Mouse (Mus musculus): ENCODE measurements around the gene Ttc39b. TPM values are rescaled to one million over a fixed set of nuclear protein-coding genes. Genes with fewer than 3 reads are reported as not detected.

Ttc39b gene
- polyA plus RNA-seq, 1 experiment from 2014 or later = 1.9 TPM

GRCm38 (mm10) chr4:83219253-83219652, 104.8 kb downstream of the Ttc39b start:
- H3K36me3 ChIP-seq = no peaks in the 10 kb centered on the region
- H3K27me3 ChIP-seq = no peaks in the 10 kb centered on the region
- no peak overlapping the region for H3K4me3 ChIP-seq
- no peak overlapping the region for H3K27ac ChIP-seq
- no peak overlapping the region for H3K4me2 ChIP-seq (replicated peaks)
- no peaks in the 10 kb centered on the region for H3K9me3 ChIP-seq
- peaks cover 17% of the 10 kb centered on the region for H3K4me1 ChIP-seq
- no peak overlapping the region for H3K9ac ChIP-seq
- no peak for ATAC-seq (ENCODE audit: low FRiP score, low read depth)
- WGBS = 84% methylated on average over 5 of the region's 5 CpGs

- WGBS = 88% methylated on average over 5 of the region's 5 CpGs
- Histone ChIP-seq H3K4me3 (no peak overlapping the region), H3K4me2 (replicated peaks) (no peak overlapping the region), H3K27me3 (no peaks in the 10 kb centered on the region), H3K27ac (no peak overlapping the region), H3K9me3 (no peaks in the 10 kb centered on the region), H3K4me1 (peaks cover 17% of the 10 kb centered on the region), H3K9ac (no peak overlapping the region), H3K36me3 (no peaks in the 10 kb centered on the region)
- no peak for ATAC-seq (ENCODE audit: low FRiP score, low read depth)
Measured at GRCm38 (mm10) chr4:83217128-83217527, 106.9 kb downstream of the Ttc39b start.

GRCm38 (mm10) chr4:83216381-83216780, 107.7 kb downstream of the Ttc39b start:
- Histone ChIP-seq H3K4me3 (no peak overlapping the region), H3K9ac (no peak overlapping the region), H3K4me1 (peaks cover 21% of the 10 kb centered on the region), H3K4me2 (replicated peaks) (no peak overlapping the region), H3K9me3 (no peaks in the 10 kb centered on the region), H3K27ac (no peak overlapping the region), H3K27me3 (no peaks in the 10 kb centered on the region), H3K36me3 (no peaks in the 10 kb centered on the region)
- 74% methylated on average over 7 of the region's 7 CpGs for WGBS
- no peak for ATAC-seq (ENCODE audit: low FRiP score, low read depth)

- WGBS = 68% methylated on average over 1 of the region's 1 CpGs
- Histone ChIP-seq H3K9me3 (no peaks in the 10 kb centered on the region), H3K36me3 (no peaks in the 10 kb centered on the region), H3K4me1 (peaks cover 21% of the 10 kb centered on the region), H3K9ac (no peak overlapping the region), H3K27ac (no peak overlapping the region), H3K27me3 (no peaks in the 10 kb centered on the region), H3K4me3 (no peak overlapping the region), H3K4me2 (replicated peaks) (no peak overlapping the region)
- ATAC-seq (ENCODE audit: low FRiP score, low read depth) = no peak; the same call in 1 of the 2 replicates
Measured at GRCm38 (mm10) chr4:83215776-83216175, 108.3 kb downstream of the Ttc39b start.

GRCm38 (mm10) chr4:83214822-83215558, 109.1 kb downstream of the Ttc39b start:
- 26% methylated on average over 9 of the region's 9 CpGs for WGBS
- H3K9me3 ChIP-seq = no peaks in the 10 kb centered on the region
- no peak overlapping the region for H3K4me3 ChIP-seq
- H3K27ac ChIP-seq = peak overlapping the region; percentile 61
- no peaks in the 10 kb centered on the region for H3K36me3 ChIP-seq
- H3K27me3 ChIP-seq = no peaks in the 10 kb centered on the region
- H3K4me2 ChIP-seq (replicated peaks) = no peak overlapping the region
- H3K4me1 ChIP-seq = peaks cover 21% of the 10 kb centered on the region
- H3K9ac ChIP-seq = no peak overlapping the region
- no peak for ATAC-seq (ENCODE audit: low FRiP score, low read depth)

GRCm38 (mm10) chr4:83213752-83214151, 110.3 kb downstream of the Ttc39b start:
- Histone ChIP-seq H3K27me3 (no peaks in the 10 kb centered on the region), H3K27ac (no peak overlapping the region), H3K9ac (no peak overlapping the region), H3K9me3 (no peaks in the 10 kb centered on the region), H3K4me2 (replicated peaks) (no peak overlapping the region), H3K4me1 (peaks cover 21% of the 10 kb centered on the region), H3K4me3 (no peak overlapping the region), H3K36me3 (no peaks in the 10 kb centered on the region)
- ATAC-seq (ENCODE audit: low FRiP score, low read depth) = no peak
- WGBS = 82% methylated on average over 6 of the region's 6 CpGs

GRCm38 (mm10) chr4:83211709-83212108, 112.3 kb downstream of the Ttc39b start:
- H3K4me3 ChIP-seq = no peak overlapping the region
- no peaks in the 10 kb centered on the region for H3K36me3 ChIP-seq
- peak overlapping the region; percentile 41 for H3K4me2 ChIP-seq (replicated peaks)
- H3K27me3 ChIP-seq = no peaks in the 10 kb centered on the region
- H3K27ac ChIP-seq = no peak overlapping the region
- H3K9me3 ChIP-seq = no peaks in the 10 kb centered on the region
- peak; percentile 44; the same call in 1 of the 2 replicates for ATAC-seq (ENCODE audit: low FRiP score, low read depth)
- H3K9ac ChIP-seq = peak overlapping the region; percentile 35; the same call in 1 of the 2 replicates
- peaks cover 21% of the 10 kb centered on the region for H3K4me1 ChIP-seq
- 25% methylated on average over 12 of the region's 12 CpGs for WGBS

GRCm38 (mm10) chr4:83210437-83210836, 113.6 kb downstream of the Ttc39b start:
- no peak for ATAC-seq (ENCODE audit: low FRiP score, low read depth)
- no peak overlapping the region for H3K4me3 ChIP-seq
- H3K4me2 ChIP-seq (replicated peaks) = no peak overlapping the region
- WGBS = 78% methylated on average over 6 of the region's 6 CpGs
- no peaks in the 10 kb centered on the region for H3K9me3 ChIP-seq
- peaks cover 12% of the 10 kb centered on the region for H3K4me1 ChIP-seq
- no peaks in the 10 kb centered on the region for H3K36me3 ChIP-seq
- no peak overlapping the region for H3K27ac ChIP-seq
- H3K27me3 ChIP-seq = no peaks in the 10 kb centered on the region
- no peak overlapping the region for H3K9ac ChIP-seq

GRCm38 (mm10) chr4:83206803-83207586, 117.1 kb downstream of the Ttc39b start:
- ATAC-seq (ENCODE audit: low FRiP score, low read depth) = no peak
- 68% methylated on average over 10 of the region's 10 CpGs for WGBS
- no peak overlapping the region for H3K9ac ChIP-seq

GRCm38 (mm10) chr4:83206416-83206802, 117.6 kb downstream of the Ttc39b start:
- Histone ChIP-seq H3K27me3 (no peaks in the 10 kb centered on the region), H3K4me1 (no peaks in the 10 kb centered on the region), H3K4me3 (no peak overlapping the region), H3K9me3 (no peaks in the 10 kb centered on the region), H3K9ac (no peak overlapping the region), H3K27ac (no peak overlapping the region), H3K4me2 (replicated peaks) (no peak overlapping the region), H3K36me3 (no peaks in the 10 kb centered on the region)
- 84% methylated on average over 2 of the region's 2 CpGs for WGBS
- ATAC-seq (ENCODE audit: low FRiP score, low read depth) = no peak

More at GRCm38 (mm10) chr4:83206803-83207586, 117.1 kb downstream of the Ttc39b start:
- H3K27me3 ChIP-seq = no peaks in the 10 kb centered on the region
- no peak overlapping the region for H3K27ac ChIP-seq
- no peak overlapping the region for H3K4me2 ChIP-seq (replicated peaks)
- H3K4me3 ChIP-seq = no peak overlapping the region
- no peaks in the 10 kb centered on the region for H3K36me3 ChIP-seq
- no peaks in the 10 kb centered on the region for H3K9me3 ChIP-seq
- peaks cover 4% of the 10 kb centered on the region; the same call in 1 of the 2 replicates for H3K4me1 ChIP-seq

GRCm38 (mm10) chr4:83199391-83199790, 124.7 kb downstream of the Ttc39b start:
- Histone ChIP-seq H3K27me3 (no peaks in the 10 kb centered on the region), H3K4me3 (no peak overlapping the region), H3K36me3 (no peaks in the 10 kb centered on the region), H3K4me2 (replicated peaks) (no peak overlapping the region), H3K9me3 (no peaks in the 10 kb centered on the region), H3K4me1 (peaks cover 4% of the 10 kb centered on the region; the same call in 1 of the 2 replicates), H3K9ac (no peak overlapping the region), H3K27ac (no peak overlapping the region)
- 10% methylated on average over 8 of the region's 8 CpGs for WGBS
- no peak for ATAC-seq (ENCODE audit: low FRiP score, low read depth)

- Histone ChIP-seq H3K9me3 (no peaks in the 10 kb centered on the region), H3K4me3 (no peak overlapping the region), H3K27ac (no peak overlapping the region), H3K27me3 (no peaks in the 10 kb centered on the region), H3K9ac (no peak overlapping the region), H3K4me2 (replicated peaks) (no peak overlapping the region), H3K36me3 (no peaks in the 10 kb centered on the region), H3K4me1 (peaks cover 4% of the 10 kb centered on the region; the same call in 1 of the 2 replicates)
- ATAC-seq (ENCODE audit: low FRiP score, low read depth) = no peak
- WGBS = 84% methylated on average over 3 of the region's 3 CpGs
Measured at GRCm38 (mm10) chr4:83198123-83198522, 125.9 kb downstream of the Ttc39b start.
